Mouse (Mus musculus): ENCODE measurements at regions not wholly inside any gene's neighbourhood (a gene's known extent, or its start where the extent isn't known, plus 50 kb on each side); places are given as distances from the start of the nearest gene placed in this dataset.
A peak's percentile ranks its signal among the peaks of the same experiment; 100 is the strongest.
"Not testable (repeated sequence)": the region's sequence is repeated elsewhere in the genome, so short reads cannot be mapped to it uniquely, and the experiment has no call there.

GRCm38 (mm10) chr12:29368107-29368819, 159.9 kb upstream of the Myt1l start:
- peak; percentile 57 to 61 for DNase-seq (ENCODE audit: low spot score in 2 of 2)

- no peak for DNase-seq (ENCODE audit: low spot score in 2 of 2)
Measured at GRCm38 (mm10) chr12:29368820-29369175, 159.4 kb upstream of the Myt1l start.

GRCm38 (mm10) chr12:29391756-29392155, 136.4 kb upstream of the Myt1l start:
- no peak for DNase-seq (ENCODE audit: low spot score in 2 of 2)

- DNase-seq (ENCODE audit: low spot score in 2 of 2), result no peak
Measured at GRCm38 (mm10) chr12:29394271-29394670, 133.9 kb upstream of the Myt1l start.

GRCm38 (mm10) chr12:29394881-29395280, 133.3 kb upstream of the Myt1l start:
- no peak for DNase-seq (ENCODE audit: low spot score in 2 of 2)

- no peak for DNase-seq (ENCODE audit: low spot score in 2 of 2)
Measured at GRCm38 (mm10) chr12:29395401-29395982, 132.7 kb upstream of the Myt1l start.

- no peak for DNase-seq (ENCODE audit: low spot score in 2 of 2)
Measured at GRCm38 (mm10) chr12:29404434-29404833, 123.8 kb upstream of the Myt1l start.

GRCm38 (mm10) chr12:29409336-29410055, 118.7 kb upstream of the Myt1l start:
- DNase-seq (ENCODE audit: low spot score in 2 of 2), result no peak

- DNase-seq (ENCODE audit: low spot score in 2 of 2), result no peak
Measured at GRCm38 (mm10) chr12:29433936-29434335, 94.2 kb upstream of the Myt1l start.

GRCm38 (mm10) chr12:29439343-29440019, 88.7 kb upstream of the Myt1l start:
- DNase-seq (ENCODE audit: low spot score in 2 of 2), result peak; percentile 6 to 8

- not testable (repeated sequence) for DNase-seq (ENCODE audit: low spot score in 2 of 2)
Measured at GRCm38 (mm10) chr12:29465201-29465600, 63.0 kb upstream of the Myt1l start.

Measured in frontal cortex, postnatal 14 days (tissue).